Mouse (Mus musculus): ENCODE data around the gene Mllt10. TPM values are rescaled to one million over a fixed set of nuclear protein-coding genes. Genes with fewer than 3 reads are reported as not detected.
A peak's percentile ranks its signal among the peaks of the same experiment; 100 is the strongest.

Mllt10 gene
- 10 to 100 TPM; 41.4 to 44.8 TPM for total RNA-seq (2021)
- long read RNA-seq, experiment 1, partial matches to known transcripts: 3 of 12 reads
- long read RNA-seq, experiment 1, other reads (novel, unspliced or antisense): 9 of 12 reads
- long read RNA-seq, experiment 2, partial matches to known transcripts: 9 of 26 reads
- long read RNA-seq, experiment 2, other reads (novel, unspliced or antisense): 17 of 26 reads

DNA sequence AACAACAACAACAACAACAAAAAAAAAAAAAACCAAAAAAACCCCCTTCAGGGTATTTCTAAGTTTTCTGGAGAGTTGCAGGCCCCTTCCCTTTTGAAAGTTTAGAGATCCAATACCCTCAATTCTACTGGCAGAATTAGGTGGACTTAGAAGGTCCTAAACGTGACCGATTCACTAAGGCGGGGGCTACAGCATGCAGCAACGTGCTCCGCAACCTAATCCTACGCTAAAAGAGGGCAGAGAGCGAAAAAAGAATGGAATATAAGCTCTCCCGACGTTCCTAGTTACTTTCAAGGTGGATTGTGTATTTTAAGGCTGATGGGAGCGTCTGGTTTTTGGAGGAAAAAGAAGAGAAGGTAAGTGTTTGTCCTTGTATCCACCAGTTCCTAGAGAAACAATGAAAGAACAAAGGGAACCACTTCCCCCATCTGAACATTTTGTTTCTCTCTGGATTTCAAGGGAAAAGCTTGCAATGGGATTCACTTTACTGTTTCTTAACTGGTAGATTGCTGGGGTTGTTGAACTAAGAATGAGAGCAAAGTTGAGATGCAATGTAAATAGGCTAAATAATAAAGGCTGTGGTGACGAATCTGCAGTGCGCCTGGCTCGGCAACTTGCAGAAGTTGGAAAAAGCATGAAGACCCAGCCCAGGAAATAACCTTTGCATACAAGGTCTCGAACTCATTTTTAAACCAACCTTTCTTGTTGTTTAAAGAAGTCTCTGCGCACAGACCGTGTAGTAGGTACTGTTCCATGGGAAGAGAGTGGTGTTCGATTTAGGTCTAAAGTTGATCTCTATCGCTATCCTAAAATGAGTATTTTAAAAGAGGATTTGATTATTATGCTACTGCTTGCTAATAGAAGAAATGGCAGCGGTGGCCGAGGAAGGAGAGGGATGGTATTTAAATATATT is at the start of gene Mllt10:
Gene Mllt10 (plus strand): TSS at position 222 of the 913 bp plus-strand sequence.
- DNase-seq (ENCODE audit: low spot score in 2 of 2): peak in 1 of 2 experiments; percentile 25

DNA sequence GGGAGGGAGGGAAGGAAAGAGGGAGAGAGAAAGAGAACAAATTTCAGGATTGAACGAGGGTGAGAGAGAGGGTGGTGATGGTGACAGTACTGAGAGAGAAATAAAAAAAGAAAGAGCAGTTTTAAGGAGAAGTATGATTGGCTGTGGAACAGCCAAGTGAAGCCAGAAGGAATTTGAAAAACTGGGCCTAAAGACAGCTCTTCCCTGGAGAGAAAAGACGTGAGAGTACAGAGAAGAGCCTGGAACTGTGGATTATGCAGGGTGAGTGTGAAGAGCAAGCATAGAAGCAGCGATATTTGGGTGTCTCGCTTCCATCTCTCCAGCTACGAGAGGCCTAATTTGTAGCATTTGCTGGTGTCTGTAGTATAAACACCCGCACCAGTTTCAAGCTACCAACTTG is 43.8 kb upstream of the Mllt10 start:
- no peak for DNase-seq (ENCODE audit: low spot score in 2 of 2)

DNA sequence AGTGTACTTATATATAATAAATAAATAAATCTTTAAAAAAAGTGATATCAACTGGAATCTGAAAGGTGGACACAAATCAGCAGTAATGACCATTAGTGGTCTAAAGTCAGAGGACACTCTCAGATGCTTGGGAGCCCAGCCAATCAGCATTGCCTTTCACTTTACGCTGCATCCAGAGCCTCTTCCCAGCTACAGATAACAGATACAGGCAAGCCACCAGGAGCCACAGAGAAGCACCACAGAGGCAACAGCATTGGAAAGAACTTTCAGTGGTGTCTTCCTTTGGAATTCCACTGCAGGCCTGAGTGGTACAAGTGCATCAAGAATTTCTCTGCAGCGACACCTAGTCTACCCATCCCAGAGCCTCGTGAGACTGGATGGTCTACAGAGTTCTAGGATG is 42.2 kb upstream of the Mllt10 start:
- DNase-seq (ENCODE audit: low spot score in 2 of 2): no peak

DNA sequence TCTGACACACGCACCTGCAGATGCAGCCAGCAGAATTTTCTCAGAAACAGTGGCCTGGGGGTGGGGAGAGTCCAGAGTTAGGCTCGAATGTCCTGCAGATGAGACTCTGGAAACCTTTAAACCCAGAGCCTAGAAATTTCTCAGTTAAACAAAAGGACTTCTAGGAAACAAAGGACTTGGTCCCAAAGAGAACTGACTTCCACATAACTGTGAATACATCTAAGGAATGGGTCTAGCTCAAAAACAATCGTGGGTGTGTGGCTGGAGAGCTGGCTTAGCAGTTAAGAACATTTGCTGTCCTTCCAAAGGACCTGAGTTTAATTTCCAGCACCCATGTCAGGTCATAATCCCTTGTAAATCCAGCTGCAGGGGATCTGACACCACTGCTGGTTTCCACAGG is 39.5 kb upstream of the Mllt10 start:
- no peak for DNase-seq (ENCODE audit: low spot score in 2 of 2)

DNA sequence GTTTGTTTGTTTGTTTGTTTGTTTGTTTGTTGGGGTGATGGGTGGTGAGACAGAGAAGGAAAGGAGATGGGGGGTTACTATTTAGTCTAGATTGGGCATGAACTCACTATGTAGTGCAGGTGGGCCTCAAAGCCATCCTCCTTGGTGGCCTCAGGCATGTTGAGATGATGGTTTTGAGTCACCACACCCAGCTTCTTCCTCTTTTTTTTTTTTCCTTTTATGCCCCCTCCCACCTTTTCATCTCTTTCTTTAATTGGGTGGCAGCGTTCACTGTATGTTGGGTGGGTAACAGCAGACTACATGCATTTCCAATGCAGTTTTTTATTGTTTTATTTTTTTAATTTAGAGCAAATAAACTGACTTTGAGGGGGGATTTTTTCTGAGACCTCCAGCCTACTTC is 38.4 kb upstream of the Mllt10 start:
- no peak for DNase-seq (ENCODE audit: low spot score in 2 of 2)

DNA sequence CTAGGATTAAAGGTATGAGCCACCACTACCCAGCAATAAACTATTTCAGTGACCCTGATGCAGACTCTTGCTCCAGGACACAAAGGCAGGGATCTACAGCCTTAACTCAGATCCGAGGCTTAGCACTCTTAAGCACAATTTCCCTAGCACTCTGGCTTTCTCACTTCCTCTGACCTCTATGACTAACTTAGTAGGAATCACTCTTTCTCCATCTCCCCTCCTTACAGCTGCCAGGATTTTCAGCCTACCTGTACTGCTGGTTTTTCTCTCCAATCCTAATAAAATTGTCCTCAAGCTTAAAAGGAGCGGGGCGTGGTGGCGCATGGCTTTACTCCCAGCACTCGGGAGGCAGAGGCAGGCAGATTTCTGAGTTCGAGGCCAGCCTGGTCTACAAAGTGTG is 37.7 kb upstream of the Mllt10 start:
- DNase-seq (ENCODE audit: low spot score in 2 of 2): no peak

DNA sequence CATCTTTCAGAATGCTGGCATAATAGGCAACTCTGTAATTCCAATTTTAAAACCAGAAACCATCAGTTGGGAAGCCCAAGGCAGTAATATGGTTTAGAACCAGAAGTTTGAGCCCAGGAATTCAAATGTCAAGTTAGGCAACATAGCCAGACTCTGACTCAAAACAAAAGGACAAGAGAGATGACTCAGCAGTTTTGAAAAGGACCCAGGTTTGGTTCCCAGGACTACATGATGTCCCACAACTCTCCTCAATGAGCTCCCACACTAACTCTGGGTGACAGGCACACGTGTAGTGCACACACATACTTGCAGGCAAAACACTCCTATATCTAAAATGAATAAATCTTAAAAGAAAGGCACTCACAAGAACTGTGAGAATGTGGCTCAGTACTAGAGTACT is 35.9 kb upstream of the Mllt10 start:
- DNase-seq (ENCODE audit: low spot score in 2 of 2): no peak

DNA sequence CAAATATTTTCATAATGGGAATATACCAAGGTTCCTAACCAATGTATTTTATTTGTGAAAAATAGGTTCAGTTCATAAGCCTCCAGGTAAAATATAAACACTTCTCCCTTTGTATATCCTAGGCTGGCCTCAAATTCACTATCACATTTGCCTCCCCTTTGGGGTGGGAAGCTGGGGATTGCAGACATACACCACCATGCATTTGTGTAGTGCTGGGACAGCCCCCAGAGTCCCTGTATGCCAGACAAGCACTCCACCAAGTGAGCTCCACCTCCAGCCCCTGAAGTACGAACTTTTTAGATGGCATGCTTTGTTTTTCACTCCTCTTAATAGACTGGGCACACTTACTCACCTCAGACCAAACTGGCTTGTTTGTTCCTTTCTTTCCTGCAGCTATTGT is 32.2 kb upstream of the Mllt10 start:
- DNase-seq (ENCODE audit: low spot score in 2 of 2): no peak

DNA sequence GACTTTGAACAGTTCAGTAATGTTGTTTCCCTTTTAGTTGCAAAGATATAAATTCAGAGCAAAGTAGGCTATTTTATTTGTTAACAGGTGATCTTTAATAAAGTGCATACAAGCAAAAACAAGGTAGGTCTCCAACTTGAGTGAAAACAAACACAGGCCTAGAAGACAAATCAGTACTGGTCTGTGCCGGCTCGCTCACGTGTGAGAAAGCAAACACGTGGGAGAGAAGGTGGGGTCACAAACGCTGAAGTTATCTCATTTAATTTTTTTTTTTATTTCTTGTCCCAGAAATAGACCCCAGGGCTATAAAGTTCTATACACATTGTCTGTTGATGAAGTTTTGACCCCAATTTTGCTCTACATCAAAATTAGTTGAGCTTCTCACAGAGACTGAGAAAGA is 29.9 kb upstream of the Mllt10 start:
- DNase-seq (ENCODE audit: low spot score in 2 of 2): no peak

DNA sequence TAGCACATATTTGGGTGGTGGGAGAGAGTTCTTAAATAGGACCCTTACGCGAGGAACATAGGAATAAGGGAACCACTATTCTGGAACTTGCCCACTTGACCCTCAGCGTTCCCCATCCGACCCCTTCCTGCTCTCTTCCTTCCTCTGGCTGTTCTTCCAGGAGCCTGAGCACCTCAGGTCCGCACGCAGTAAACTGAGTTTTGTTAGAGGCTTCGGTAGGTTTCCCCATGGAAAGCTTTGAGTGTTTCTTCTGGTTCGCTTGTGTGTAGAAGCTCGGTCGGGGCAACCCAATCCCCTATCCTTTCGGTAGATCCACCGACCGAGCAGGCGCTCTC is 29.3 kb upstream of the Mllt10 start:
- no peak for DNase-seq (ENCODE audit: low spot score in 2 of 2)

DNA sequence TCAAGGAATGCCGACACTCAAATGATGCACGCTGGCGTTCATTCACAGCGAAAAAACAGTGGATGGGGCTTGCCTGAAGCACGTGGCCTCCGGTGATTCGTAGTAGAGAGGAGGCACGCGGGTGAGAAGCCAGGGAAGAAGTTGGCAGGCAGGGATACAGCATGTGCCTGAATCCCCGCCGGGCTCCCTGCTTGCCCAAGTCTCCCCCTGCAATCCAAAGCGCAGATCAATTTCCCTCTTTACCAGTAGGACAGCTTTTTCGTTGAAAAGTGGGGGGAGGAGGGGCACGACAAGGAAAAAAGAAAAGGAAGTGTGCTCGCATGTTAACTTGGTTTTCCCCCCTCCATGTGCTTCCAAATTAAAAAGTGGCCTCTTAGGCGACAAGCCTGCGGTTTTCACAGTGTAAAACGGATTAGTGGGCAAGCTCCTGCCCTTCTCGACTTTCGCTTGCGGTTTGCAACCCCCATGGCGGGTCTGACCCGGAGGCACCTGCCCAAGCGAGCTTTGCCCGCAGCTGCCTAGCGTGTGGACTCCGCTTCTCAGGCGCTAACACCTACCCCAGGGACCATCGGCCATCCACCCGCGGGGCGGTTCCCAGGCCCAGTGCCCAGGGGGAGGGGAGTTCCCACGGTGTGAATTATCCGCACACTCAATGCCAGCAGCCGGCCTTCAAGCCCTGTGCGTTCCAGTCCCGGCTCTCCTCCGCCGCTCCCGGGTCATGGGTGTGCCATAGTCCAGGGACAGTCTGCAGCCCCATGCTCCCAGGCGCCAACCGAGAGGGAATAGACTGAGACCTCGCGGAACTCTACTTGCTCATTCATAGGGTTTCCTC is 28.7 kb upstream of the Mllt10 start:
- DNase-seq (ENCODE audit: low spot score in 2 of 2): peak; percentile 58 to 67

DNA sequence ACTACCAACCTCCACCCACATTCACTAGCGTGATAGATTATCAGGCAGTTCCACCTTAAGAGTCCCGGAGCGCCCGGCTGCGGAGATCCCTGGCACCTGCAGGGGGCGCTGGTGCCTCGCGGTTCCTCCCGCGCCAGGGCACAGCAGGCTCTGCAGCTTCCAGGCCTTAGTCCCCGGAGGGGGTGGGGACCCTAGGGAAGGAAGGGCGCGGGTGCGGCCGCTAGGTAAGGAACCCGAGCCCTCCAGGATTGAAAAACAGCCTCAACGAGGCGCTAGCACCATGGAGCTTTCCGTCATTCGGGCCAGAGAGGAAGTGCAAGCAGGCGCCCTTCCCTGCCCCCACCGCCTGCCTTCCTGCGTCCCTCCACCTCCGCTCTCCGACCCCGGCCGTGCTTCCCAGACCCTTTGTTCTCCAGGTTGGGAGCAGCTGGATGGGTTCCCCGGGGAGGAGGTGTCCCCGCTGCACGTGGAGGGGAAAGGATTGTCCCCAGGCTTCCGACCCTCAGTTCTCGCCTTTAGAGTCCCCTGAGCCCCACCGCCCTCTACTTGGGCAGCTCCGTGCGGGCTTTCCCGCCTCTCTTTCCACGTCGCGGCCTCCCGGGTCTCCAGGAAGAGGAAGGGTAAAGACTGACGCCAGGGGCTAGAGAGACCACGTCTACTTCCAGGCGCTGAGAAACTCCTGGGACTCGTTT is 27.4 kb upstream of the Mllt10 start:
- DNase-seq (ENCODE audit: low spot score in 2 of 2): peak; percentile 97 to 98

DNA sequence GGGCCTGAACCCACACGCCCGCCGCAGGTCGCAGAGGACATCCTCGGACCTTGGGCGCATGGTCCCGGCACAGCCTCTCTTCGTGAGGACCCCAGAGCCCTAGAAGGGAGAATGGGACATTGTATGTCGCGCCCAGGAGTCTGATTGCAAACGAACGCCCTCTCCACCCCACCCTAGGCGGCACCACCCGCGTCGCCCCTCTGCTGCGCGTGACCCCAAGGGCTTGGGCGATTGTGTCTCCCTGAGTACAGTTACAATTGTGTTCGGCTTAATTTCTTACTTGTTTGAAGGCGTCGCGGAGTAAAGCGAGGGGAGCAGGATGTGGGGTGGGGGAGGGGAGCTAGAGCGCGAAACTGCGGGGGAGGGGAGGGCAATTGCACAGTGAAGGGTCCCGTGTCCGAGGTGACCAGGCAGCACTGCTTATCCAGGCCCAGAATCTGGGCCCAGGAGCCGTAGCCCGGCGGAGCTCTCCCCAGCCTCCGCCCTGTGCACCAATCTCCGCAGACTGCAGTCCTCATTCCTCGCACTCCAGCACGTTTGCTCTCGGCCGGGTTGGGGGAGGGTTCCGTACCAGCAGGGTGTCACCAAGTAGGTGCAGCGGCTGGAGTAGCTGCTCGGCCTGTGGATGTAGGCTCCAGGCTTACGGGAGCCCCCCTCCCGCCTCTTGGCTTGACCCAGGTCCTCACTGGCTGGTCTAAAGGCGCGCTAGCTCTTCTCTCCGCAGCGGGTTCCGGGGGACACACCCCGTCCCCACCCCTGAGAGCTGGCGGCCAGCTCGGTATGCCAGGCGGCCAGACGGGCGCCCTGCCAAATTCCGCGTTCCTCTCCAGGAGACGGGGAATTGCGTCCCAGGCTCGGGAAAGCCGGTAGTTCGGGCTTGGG is 26.7 kb upstream of the Mllt10 start:
- DNase-seq (ENCODE audit: low spot score in 2 of 2): peak; percentile 91 to 92

DNA sequence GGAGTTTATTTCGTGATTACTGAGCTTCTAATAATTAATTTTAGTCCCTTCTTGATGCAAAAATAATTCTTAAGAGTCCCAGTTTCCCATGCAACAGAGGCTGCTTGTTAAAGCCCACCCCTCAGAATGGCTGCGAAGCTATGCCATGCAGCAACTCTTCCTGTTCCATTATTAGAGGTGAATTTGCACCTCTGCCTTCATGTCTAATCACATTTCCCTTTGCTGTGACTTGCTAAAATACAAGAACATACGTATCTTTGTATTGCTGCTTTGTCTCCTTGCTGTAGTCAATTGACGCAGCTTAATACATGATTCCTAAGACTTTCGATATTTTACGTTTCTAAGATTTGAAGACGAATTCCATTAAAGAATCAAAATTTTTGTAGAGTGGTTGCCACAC is 25.4 kb upstream of the Mllt10 start:
- DNase-seq (ENCODE audit: low spot score in 2 of 2): no peak

DNA sequence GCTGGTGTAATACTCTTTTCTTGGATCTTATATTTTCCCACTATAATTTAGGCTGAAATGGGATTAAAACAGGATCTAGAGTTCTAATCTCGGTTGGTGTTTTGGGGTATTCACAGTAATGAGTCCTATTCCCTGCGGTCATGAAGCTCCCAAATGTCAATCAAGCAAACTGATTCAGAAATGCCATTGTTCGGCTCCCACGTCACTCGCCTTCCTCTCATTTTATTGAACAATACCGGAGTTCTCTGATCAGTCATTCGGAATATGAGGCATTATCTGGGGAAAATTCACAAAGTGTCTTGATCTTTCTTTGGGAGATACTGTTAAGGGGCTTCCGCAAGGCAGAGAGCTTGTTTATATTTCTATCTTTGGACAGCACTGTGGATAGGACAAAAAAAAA is 24.5 kb upstream of the Mllt10 start:
- no peak for DNase-seq (ENCODE audit: low spot score in 2 of 2)

DNA sequence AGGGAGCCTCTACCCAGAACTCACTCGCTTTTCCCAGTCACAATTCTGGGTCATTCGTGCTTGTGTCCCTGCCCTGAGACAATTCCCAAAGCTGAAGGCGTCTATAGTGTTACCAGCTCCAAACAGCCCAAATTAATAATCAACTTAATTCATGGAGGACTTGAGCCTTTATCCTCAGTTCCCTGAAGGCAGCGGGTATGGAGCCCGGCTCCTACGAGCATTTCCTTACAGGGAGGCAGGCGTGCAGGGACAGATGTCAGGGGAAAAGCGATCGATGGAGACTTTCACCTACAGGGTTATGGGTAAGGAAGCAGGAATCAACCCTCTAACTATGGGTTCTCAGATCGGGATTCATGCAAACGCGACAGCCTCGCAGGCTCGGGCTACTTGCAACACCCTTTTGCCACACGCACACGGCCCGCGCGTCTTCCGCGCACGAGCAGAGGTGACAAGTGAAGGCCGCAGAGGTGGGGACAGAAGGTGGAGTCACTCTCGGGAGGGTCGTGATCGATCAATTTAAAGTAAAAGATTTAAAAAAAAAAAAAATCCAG is 23.7 kb upstream of the Mllt10 start:
- peak in 1 of 2 experiments; percentile 42 for DNase-seq (ENCODE audit: low spot score in 2 of 2)

DNA sequence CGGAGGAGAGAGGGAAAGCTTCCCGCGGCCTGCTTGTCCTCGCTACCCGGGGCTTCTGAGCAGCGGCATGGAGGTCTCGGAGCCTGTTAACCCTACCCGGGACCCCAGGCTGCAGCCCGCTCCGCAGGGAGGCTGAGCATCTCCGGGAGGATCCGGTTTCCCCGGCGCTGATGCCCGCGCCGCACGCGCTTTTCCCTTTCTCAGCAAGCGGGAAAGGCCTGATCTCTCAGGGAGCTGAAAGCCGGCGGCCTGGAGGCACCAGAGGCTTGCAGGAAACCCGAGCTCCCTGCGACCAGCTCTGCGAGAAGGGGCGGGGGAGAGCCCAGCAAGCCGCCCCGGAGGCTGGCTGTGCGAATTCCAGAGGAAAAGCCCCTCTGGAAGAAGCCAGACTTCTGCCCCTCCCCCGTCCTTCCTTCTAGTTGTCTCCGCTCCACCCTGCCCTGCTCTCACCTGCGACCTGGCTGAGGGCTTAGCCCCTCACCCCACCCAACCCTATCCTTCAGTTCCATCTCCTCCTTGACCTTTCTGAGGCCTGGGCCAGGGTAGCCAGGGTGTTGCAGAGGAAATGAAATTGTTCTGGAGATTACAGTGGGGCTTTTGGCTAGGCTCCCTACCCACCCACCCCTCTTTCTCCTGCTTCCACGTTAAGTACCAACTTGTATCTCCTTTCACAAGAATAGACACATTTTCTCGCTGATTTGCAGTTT is 23.1 kb upstream of the Mllt10 start:
- DNase-seq (ENCODE audit: low spot score in 2 of 2): peak; percentile 46 to 56

DNA sequence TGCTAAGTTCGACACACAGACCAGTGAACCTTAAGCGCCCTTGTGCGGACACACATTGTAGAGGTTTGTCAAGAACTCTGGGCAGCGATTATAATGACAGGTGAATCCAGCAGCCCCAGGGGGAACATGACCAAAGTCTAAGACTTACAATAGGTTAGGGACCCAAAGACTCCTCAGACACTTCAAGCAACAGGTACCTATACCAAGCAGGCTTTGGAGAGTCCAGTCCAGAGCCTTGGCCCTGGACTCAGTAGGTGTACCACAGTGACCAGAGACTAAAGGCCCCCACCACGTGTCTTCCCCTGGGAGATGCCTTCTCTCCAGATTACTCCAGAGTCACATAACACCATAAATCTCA is 22.5 kb upstream of the Mllt10 start:
- peak in 1 of 2 experiments; percentile 7 for DNase-seq (ENCODE audit: low spot score in 2 of 2)

Data from adrenal gland, adult 18-20 months (tissue).